Mouse (Mus musculus) forebrain, embryonic 14.5 days (tissue): ENCODE measurements around the gene Dcaf15. TPM values are rescaled to one million over a fixed set of nuclear protein-coding genes. Genes with fewer than 3 reads are reported as not detected.
A peak's percentile ranks its signal among the peaks of the same experiment; 100 is the strongest.

Experiments used
- microRNA counts: library from miRNA; unstranded; fragments of <30 nt; microRNA quantifications from one replicate; lab custom pipeline; 2016
- microRNA-seq: library from miRNA; unstranded; fragments of <30 nt; microRNA quantifications from one replicate; pipeline ENCODE4, GENCODE M21; 2016
- polyA plus RNA-seq: library from polyadenylated mRNA; unstranded; fragments of >200 nt; fragmentation: Nextera tagmentation; extraction: Ambion mirVana; gene quantifications from 2 replicates; pipeline ENCODE4 v1.2.1, GENCODE M21; 2014

The Dcaf15 gene
- polyA plus RNA-seq, 1 experiment from 2014 or later, result 17.8 TPM

MicroRNAs within 50 kb of the gene (microRNA counts, 519-probe panel; counts per million panel counts)
- 3,679 counts per million, percentile 38 among the panel's probes with 10 or more counts for microRNA mmu-miR-709 (lab: Ali Mortazavi, UCI)

Small RNA genes within 50 kb of the gene (microRNA-seq; reads per million reads assigned to microRNA genes)
- not detected for gene Mir709

Other genes with a start within 250 kb of the Dcaf15 start
- gene Adgrl1, start 204.7 kb downstream of the Dcaf15 start, polyA plus RNA-seq, result 44.4 and 50.9 TPM in 2 replicates
- gene Gm10644, start 149.6 kb downstream of the Dcaf15 start, polyA plus RNA-seq, result 0.61 and 0.93 TPM in 2 replicates
- gene Asf1b, start 149.3 kb downstream of the Dcaf15 start, polyA plus RNA-seq, result 23.8 and 31.6 TPM in 2 replicates
- 117 and 132 TPM in 2 replicates for gene Prkaca, start 131.8 kb downstream of the Dcaf15 start, polyA plus RNA-seq
- 12.9 and 14.4 TPM in 2 replicates for gene Samd1, start 107.1 kb downstream of the Dcaf15 start, polyA plus RNA-seq
- 0.77 and 1.3 TPM in 2 replicates for gene 1700067K01Rik, start 103.3 kb downstream of the Dcaf15 start, polyA plus RNA-seq
- not detected in 2 replicates for gene 2210011C24Rik, start 92.6 kb downstream of the Dcaf15 start, polyA plus RNA-seq
- 0.33 and 0.53 TPM in 2 replicates for gene Palm3, start 83.3 kb downstream of the Dcaf15 start, polyA plus RNA-seq
- gene Il27ra, start 62.2 kb downstream of the Dcaf15 start, polyA plus RNA-seq, result 0.19 and 0.70 TPM in 2 replicates
- gene Rln3, start 59.8 kb downstream of the Dcaf15 start, polyA plus RNA-seq, result not detected in 2 replicates
- gene Gm10643, start 39.6 kb downstream of the Dcaf15 start, polyA plus RNA-seq, result 1.3 and 1.5 TPM in 2 replicates
- 6.8 and 8.7 TPM in 2 replicates for gene Rfx1, start 37.9 kb downstream of the Dcaf15 start, polyA plus RNA-seq
- gene Podnl1, start 21.2 kb upstream of the Dcaf15 start, polyA plus RNA-seq, result 0.22 and 0.23 TPM in 2 replicates
- gene Cc2d1a, start 43.2 kb upstream of the Dcaf15 start, polyA plus RNA-seq, result 14.7 and 21.7 TPM in 2 replicates
- 1.7 and 2.3 TPM in 2 replicates for gene 4930432K21Rik, start 43.3 kb upstream of the Dcaf15 start, polyA plus RNA-seq
- 4.5 and 8.3 TPM in 2 replicates for gene Nanos3, start 80.4 kb upstream of the Dcaf15 start, polyA plus RNA-seq
- gene Zswim4, start 132.3 kb upstream of the Dcaf15 start, polyA plus RNA-seq, result 22.6 and 26.9 TPM in 2 replicates
- gene D8Ertd738e, start 145.0 kb upstream of the Dcaf15 start, polyA plus RNA-seq, result 266 and 329 TPM in 2 replicates
- gene Mri1, start 152.6 kb upstream of the Dcaf15 start, polyA plus RNA-seq, result 43.6 and 48.8 TPM in 2 replicates
- 27.6 and 28.9 TPM in 2 replicates for gene Ccdc130, start 165.6 kb upstream of the Dcaf15 start, polyA plus RNA-seq